Mouse (Mus musculus): ENCODE results near the gene Emd. TPM values are rescaled to one million over a fixed set of nuclear protein-coding genes. Genes with fewer than 3 reads are reported as not detected.

Gene Emd
- polyA plus RNA-seq, 1 experiment from 2014 or later: 25.7 TPM

Other genes starting within 250 kb of the Emd start
- 53.9 and 64.9 TPM in 2 replicates for gene Irak1, start 230.8 kb upstream of the Emd start, polyA plus RNA-seq (2015; fragmentation: Nextera tagmentation; extraction: Ambion mirVana)
- gene Opn1mw, start 127.2 kb upstream of the Emd start, polyA plus RNA-seq (2015; fragmentation: Nextera tagmentation; extraction: Ambion mirVana): not detected in 2 replicates
- gene Mecp2, start 119.3 kb upstream of the Emd start, polyA plus RNA-seq (2015; fragmentation: Nextera tagmentation; extraction: Ambion mirVana): 10.7 and 10.9 TPM in 2 replicates
- gene Tex28, start 86.8 kb upstream of the Emd start, polyA plus RNA-seq (2015; fragmentation: Nextera tagmentation; extraction: Ambion mirVana): not detected in 2 replicates
- not detected in 2 replicates for gene Tktl1, start 77.4 kb upstream of the Emd start, polyA plus RNA-seq (2015; fragmentation: Nextera tagmentation; extraction: Ambion mirVana)
- 274 and 316 TPM in 2 replicates for gene Flna, start 4.9 kb upstream of the Emd start, polyA plus RNA-seq (2015; fragmentation: Nextera tagmentation; extraction: Ambion mirVana)
- 818 and 879 TPM in 2 replicates for gene Rpl10, start 16.1 kb downstream of the Emd start, polyA plus RNA-seq (2015; fragmentation: Nextera tagmentation; extraction: Ambion mirVana)
- 74.9 and 81.1 TPM in 2 replicates for gene Taz, start 27.2 kb downstream of the Emd start, polyA plus RNA-seq (2015; fragmentation: Nextera tagmentation; extraction: Ambion mirVana)
- gene Dnase1l1, start 27.6 kb downstream of the Emd start, polyA plus RNA-seq (2015; fragmentation: Nextera tagmentation; extraction: Ambion mirVana): 11.0 TPM in 2 replicates
- gene Atp6ap1, start 42.4 kb downstream of the Emd start, polyA plus RNA-seq (2015; fragmentation: Nextera tagmentation; extraction: Ambion mirVana): 120 and 126 TPM in 2 replicates
- 158 and 168 TPM in 2 replicates for gene Gdi1, start 50.3 kb downstream of the Emd start, polyA plus RNA-seq (2015; fragmentation: Nextera tagmentation; extraction: Ambion mirVana)
- gene Fam50a, start 58.3 kb downstream of the Emd start, polyA plus RNA-seq (2015; fragmentation: Nextera tagmentation; extraction: Ambion mirVana): 58.8 and 60.0 TPM in 2 replicates
- 7.3 and 8.5 TPM in 2 replicates for gene Plxna3, start 74.4 kb downstream of the Emd start, polyA plus RNA-seq (2015; fragmentation: Nextera tagmentation; extraction: Ambion mirVana)
- 91.5 and 104 TPM in 2 replicates for gene Lage3, start 98.9 kb downstream of the Emd start, polyA plus RNA-seq (2015; fragmentation: Nextera tagmentation; extraction: Ambion mirVana)
- 65.1 and 66.8 TPM in 2 replicates for gene Ubl4a, start 118.5 kb downstream of the Emd start, polyA plus RNA-seq (2015; fragmentation: Nextera tagmentation; extraction: Ambion mirVana)
- 15.9 and 16.6 TPM in 2 replicates for gene Slc10a3, start 118.7 kb downstream of the Emd start, polyA plus RNA-seq (2015; fragmentation: Nextera tagmentation; extraction: Ambion mirVana)
- gene Fam3a, start 138.6 kb downstream of the Emd start, polyA plus RNA-seq (2015; fragmentation: Nextera tagmentation; extraction: Ambion mirVana): 29.5 and 32.0 TPM in 2 replicates
- 18.4 and 19.7 TPM in 2 replicates for gene Ikbkg, start 138.6 kb downstream of the Emd start, polyA plus RNA-seq (2015; fragmentation: Nextera tagmentation; extraction: Ambion mirVana)
- 45.9 and 46.3 TPM in 2 replicates for gene G6pdx, start 174.5 kb downstream of the Emd start, polyA plus RNA-seq (2015; fragmentation: Nextera tagmentation; extraction: Ambion mirVana)
- not detected in 2 replicates for gene Gm6880, start 226.7 kb downstream of the Emd start, polyA plus RNA-seq (2015; fragmentation: Nextera tagmentation; extraction: Ambion mirVana)

Data from intestine, embryonic 15.5 days (tissue).